Mouse (Mus musculus) heart, adult 2 months (tissue): ENCODE data around the gene Mtmr11.

Source experiments
- CTCF ChIP-seq: fragments of 200-600 bp; IDR thresholded peaks from 2 replicates; pipeline ENCODE4 v1.8.1; 2022; ENCODE audit warnings: antibody characterized with exemption, mild to moderate bottlenecking, moderate library complexity
- EP300 ChIP-seq: fragments of 200-500 bp; IDR thresholded peaks from 2 replicates; pipeline ENCODE4 v1.6.1; 2011; ENCODE audit warnings: low read depth, low read length, control low read depth; ENCODE audit not compliant: insufficient read depth
- POLR2A ChIP-seq: fragments of 200-500 bp; IDR thresholded peaks from 2 replicates; pipeline ENCODE4 v1.6.1; 2011; ENCODE audit warnings: mild to moderate bottlenecking, low read depth, low read length, control low read depth; ENCODE audit not compliant: insufficient read depth

- TF ChIP-seq CTCF (no peak), POLR2A (no peak), EP300 (no peak)
Measured at GRCm38 (mm10) chr3:96198181-96198580, 36.4 kb downstream of the Mtmr11 start.
